Mouse (Mus musculus) left cerebral cortex, adult 2 months (tissue): ENCODE results near the gene Spcs3. TPM values are rescaled to one million over a fixed set of nuclear protein-coding genes. Genes with fewer than 3 reads are reported as not detected.
"Not testable (repeated sequence)": the region's sequence is repeated elsewhere in the genome, so short reads cannot be mapped to it uniquely, and the experiment has no call there.

Source experiments
- DNase-seq, 2 experiments: peaks; one replicate each; pipeline ENCODE4 v3.0.0; 2021 to 2022; ENCODE audit warnings: low spot score in 2 of 2, mixed read lengths in 1 of 2; ENCODE audit errors: extremely low spot score in 1 of 2
- H3K27ac ChIP-seq: fragments of 200-600 bp; 2 replicates; pipeline ENCODE4 v1.8.1; 2022
- H3K4me3 ChIP-seq: fragments of 200-600 bp; 2 replicates; pipeline ENCODE4 v1.8.1; 2022
- CTCF ChIP-seq: fragments of 200-600 bp; IDR thresholded peaks from 2 replicates; pipeline ENCODE4 v1.8.1; 2022; ENCODE audit warnings: antibody characterized with exemption, mild to moderate bottlenecking, moderate library complexity
- intact Hi-C: fragments of 180-260 bp; cut with DNase I; formaldehyde crosslinking; loops from one replicate; pipeline ENCODE4 v1.15.1; 2025
- total RNA-seq, 2 experiments: library from RNA; stranded (reverse); gene quantifications; 2 replicates each; pipeline ENCODE4 v1.2.3; 2021

Gene Spcs3
- total RNA-seq, 2 experiments from 2014 or later = 65.5 to 70.2 TPM

GRCm38 (mm10) chr8:54537285-54537684, 7.5 kb upstream of the Spcs3 start:
- intact Hi-C loops = loop anchor here (1.0 kb wide), 1 partner anchor 123 kb away; no protein-coding TSS in a partner anchor
- no peak for DNase-seq
- Histone ChIP-seq H3K27ac (no peak overlapping the region), H3K4me3 (no peak overlapping the region)
- peak; percentile 64 for TF ChIP-seq CTCF

GRCm38 (mm10) chr8:54535172-54535571, 5.4 kb upstream of the Spcs3 start:
- TF ChIP-seq CTCF = no peak; the same call in 1 of the 2 replicates
- intact Hi-C loops = no loop called here
- Histone ChIP-seq H3K4me3 (no peak overlapping the region), H3K27ac (no peak overlapping the region)
- no peak for DNase-seq

DNA sequence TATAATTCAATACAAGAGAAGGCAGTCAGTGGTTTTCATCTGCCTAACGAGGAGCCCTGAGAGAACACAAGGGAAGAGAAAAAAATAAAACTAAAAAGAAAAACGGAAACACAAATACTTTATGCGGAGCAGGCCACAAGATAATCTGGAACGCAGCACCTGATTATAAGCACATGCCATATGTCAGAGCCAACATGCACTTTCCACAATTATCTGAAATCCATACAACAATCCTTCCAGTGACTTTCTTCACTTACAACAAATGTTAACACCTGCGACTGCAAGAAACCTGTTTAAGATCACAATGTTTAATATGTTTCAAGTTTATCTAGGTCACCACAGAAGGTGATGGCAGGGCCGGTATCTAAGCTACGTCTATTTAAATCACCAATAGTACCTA, 1.2 kb downstream of the Spcs3 start:
- DNase-seq = no peak
- no peak for TF ChIP-seq CTCF
- H3K4me3 ChIP-seq = peak overlapping the region; percentile 94
- peak overlapping the region; percentile 96 for H3K27ac ChIP-seq
- intact Hi-C loops = loop anchor here (2.0 to 10.0 kb wide), 3 partner anchors 72 to 426 kb away; partner anchors contain the start of genes Gpm6a and Spata4

DNA sequence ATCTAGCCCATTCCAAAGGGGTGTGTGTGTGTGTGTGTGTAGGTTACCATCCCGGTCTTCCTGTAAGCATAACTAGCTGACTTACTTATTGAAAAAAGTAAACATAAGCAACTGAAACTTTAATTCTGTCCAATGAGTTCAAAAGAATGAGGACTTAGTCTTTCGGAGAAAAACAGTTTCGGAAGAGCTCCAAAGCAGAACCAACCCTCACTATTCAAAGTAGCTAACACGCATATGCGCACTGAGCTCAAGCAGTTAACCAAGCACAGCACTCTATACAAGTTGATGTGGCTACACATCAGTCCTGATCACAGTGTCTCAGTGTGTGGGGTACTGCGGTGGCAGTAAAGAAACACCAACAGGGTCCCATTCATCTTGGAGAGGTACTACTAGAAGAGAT, 3.1 kb downstream of the Spcs3 start:
- Histone ChIP-seq H3K27ac (no peak overlapping the region), H3K4me3 (no peak overlapping the region)
- intact Hi-C loops = loop anchor here (5.0 to 10.0 kb wide), 2 partner anchors 136 to 428 kb away; partner anchors contain the start of gene Gpm6a
- TF ChIP-seq CTCF = no peak
- DNase-seq = no peak

DNA sequence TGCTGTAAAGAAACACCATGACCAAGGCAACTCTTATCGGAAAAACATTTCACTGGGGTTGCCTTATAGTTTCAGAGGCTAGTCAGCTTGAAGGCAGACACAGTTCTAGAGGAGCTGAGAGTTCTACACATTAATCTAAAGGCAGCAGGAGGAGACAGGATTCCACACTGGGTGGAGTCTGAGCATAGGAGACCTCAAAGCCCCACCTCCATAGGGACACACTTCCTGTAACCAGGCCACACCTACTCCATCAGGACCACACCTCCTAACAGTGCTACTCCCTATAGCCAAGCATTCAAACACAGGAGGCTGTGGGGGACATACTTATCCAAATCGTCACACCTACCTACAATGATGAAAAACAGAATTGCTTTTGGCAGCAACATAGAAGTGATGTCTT, 4.2 kb downstream of the Spcs3 start:
- Histone ChIP-seq H3K27ac (no peak overlapping the region), H3K4me3 (no peak overlapping the region)
- no peak for DNase-seq
- no peak for TF ChIP-seq CTCF
- intact Hi-C loops = loop anchor here (5.0 to 10.0 kb wide), 2 partner anchors 137 to 429 kb away; partner anchors contain the start of gene Gpm6a

- intact Hi-C loops = loop anchor here (10.0 kb wide), 1 partner anchor 434 kb away; the partner anchor contains the start of gene Gpm6a
- H3K27ac ChIP-seq = no peak overlapping the region
- TF ChIP-seq CTCF = no peak
- H3K4me3 ChIP-seq = no peak overlapping the region
- no peak for DNase-seq
These were observed 9.3 kb downstream of the Spcs3 start for GRCm38 (mm10) chr8:54520516-54520915.

- no peak for DNase-seq
- Histone ChIP-seq H3K4me3 (no peak overlapping the region), H3K27ac (no peak overlapping the region)
- intact Hi-C loops = no loop called here
- no peak for TF ChIP-seq CTCF
These were observed 10.9 kb downstream of the Spcs3 start for GRCm38 (mm10) chr8:54518756-54519460.

DNA sequence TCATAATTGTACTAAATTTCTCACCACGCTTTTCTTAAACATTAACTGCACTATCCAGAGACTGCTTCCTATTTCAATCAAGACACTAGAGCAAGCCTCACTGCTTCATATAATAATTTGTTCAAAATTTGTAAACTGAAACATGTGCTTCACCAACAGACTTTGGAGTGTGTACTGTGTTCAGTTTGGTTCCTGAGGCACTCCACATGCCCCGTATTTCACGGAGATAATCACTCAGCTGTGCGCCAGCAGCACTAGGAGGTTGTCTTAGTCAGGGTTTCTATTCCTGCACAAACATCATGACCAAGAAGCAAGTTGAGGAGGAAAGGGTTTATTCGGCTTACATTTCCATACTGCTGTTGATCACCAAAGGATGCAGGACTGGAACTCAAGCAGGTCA, 17.6 kb downstream of the Spcs3 start:
- H3K4me3 ChIP-seq, intact Hi-C loops, DNase-seq, H3K27ac ChIP-seq: not testable (repeated sequence)

GRCm38 (mm10) chr8:54511791-54512190, 18.0 kb downstream of the Spcs3 start:
- Histone ChIP-seq H3K27ac (no peak overlapping the region), H3K4me3 (no peak overlapping the region)
- TF ChIP-seq CTCF = no peak
- intact Hi-C loops = no loop called here
- DNase-seq = no peak

GRCm38 (mm10) chr8:54509221-54509721, 20.5 kb downstream of the Spcs3 start:
- peak; percentile 52 to 57 for DNase-seq
- intact Hi-C loops = loop anchor here (5.0 to 10.0 kb wide), 2 partner anchors 213 to 316 kb away; no protein-coding TSS in a partner anchor
- H3K27ac ChIP-seq = peak overlapping the region; percentile 66
- no peak; the same call in 1 of the 2 replicates for TF ChIP-seq CTCF
- peak overlapping the region; percentile 35 for H3K4me3 ChIP-seq

GRCm38 (mm10) chr8:54508814-54509213, 21.0 kb downstream of the Spcs3 start:
- no peak for TF ChIP-seq CTCF
- peak overlapping the region; percentile 50; the same call in 1 of the 2 replicates for H3K27ac ChIP-seq
- intact Hi-C loops = loop anchor here (5.0 to 10.0 kb wide), 2 partner anchors 213 to 316 kb away; no protein-coding TSS in a partner anchor
- no peak for DNase-seq
- peak overlapping the region; percentile 42 for H3K4me3 ChIP-seq

GRCm38 (mm10) chr8:54508096-54508456, 21.7 kb downstream of the Spcs3 start:
- Histone ChIP-seq H3K4me3 (no peak overlapping the region), H3K27ac (no peak overlapping the region)
- DNase-seq = no peak
- intact Hi-C loops = loop anchor here (5.0 to 10.0 kb wide), 2 partner anchors 214 to 317 kb away; no protein-coding TSS in a partner anchor
- TF ChIP-seq CTCF = no peak
